Mouse (Mus musculus) CH12.LX (cell line): ENCODE measurements at regions not wholly inside any gene's neighbourhood (a gene's known extent, or its start where the extent isn't known, plus 50 kb on each side); places are given as distances from the start of the nearest gene placed in this dataset.

Experiments used
- DNase-seq: peaks from one replicate; pipeline ENCODE4 v3.0.0-alpha.2; 2013; ENCODE audit errors: extremely low read depth
- H3K27ac ChIP-seq: 2 replicates; pipeline ENCODE4 v1.5.1; 2012; ENCODE audit warnings: low read depth, mild to moderate bottlenecking, control low read depth, moderate library complexity; ENCODE audit not compliant: insufficient read depth
- H3K27me3 ChIP-seq: replicated peaks from 2 replicates; pipeline ENCODE3; 2012; ENCODE audit warnings: inconsistent platforms
- H3K36me3 ChIP-seq, 2 experiments: replicated peaks in 1 of 2; 2 replicates each; pipeline versions ENCODE3 to v1.6.1; 2012; ENCODE audit warnings: inconsistent platforms in 1 of 2, low read length in 1 of 2, mild to moderate bottlenecking in 1 of 2, mixed read lengths in 1 of 2, moderate library complexity in 1 of 2; ENCODE audit not compliant: control insufficient read depth in 1 of 2, insufficient read depth in 1 of 2
- H3K4me1 ChIP-seq, 2 experiments: 2 replicates each; pipeline ENCODE4 v1.6.1; 2012; ENCODE audit warnings: inconsistent platforms in 1 of 2, moderate library complexity in 1 of 2; ENCODE audit not compliant: insufficient read depth in 2 of 2, control insufficient read depth in 1 of 2
- H3K4me2 ChIP-seq: 2 replicates; pipeline ENCODE4 v1.6.1; 2012; ENCODE audit warnings: low read depth, mild to moderate bottlenecking, control low read depth; ENCODE audit not compliant: poor library complexity, insufficient read depth, severe bottlenecking
- H3K4me3 ChIP-seq, 3 experiments: fragments of 150-350 bp in 1 of 3; sonication (generic) in 1 of 3; replicated peaks in 1 of 3; 2 replicates each; pipeline versions ENCODE3 to v1.5.1; 2011 to 2012; ENCODE audit warnings: low read depth in 2 of 3, low read length in 2 of 3, mild to moderate bottlenecking in 2 of 3, moderate library complexity in 2 of 3, control low read depth in 1 of 3, improper control_type of control experiment in 1 of 3, inconsistent platforms in 1 of 3, mixed read lengths in 1 of 3; ENCODE audit not compliant: poor library complexity in 1 of 3
- H3K79me2 ChIP-seq: replicated peaks from 2 replicates; pipeline ENCODE4 v1.6.1; 2012; ENCODE audit warnings: mild to moderate bottlenecking, moderate library complexity; ENCODE audit not compliant: control insufficient read depth, poor library complexity, insufficient read depth, severe bottlenecking; ENCODE audit errors: extremely low read depth
- H3K9ac ChIP-seq: 2 replicates; pipeline ENCODE4 v1.6.1; 2012; ENCODE audit warnings: low read depth, mild to moderate bottlenecking, control low read depth, moderate library complexity; ENCODE audit not compliant: insufficient read depth
- H3K9me3 ChIP-seq: replicated peaks from 2 replicates; pipeline ENCODE3; 2012; ENCODE audit warnings: low read length, inconsistent platforms, mixed read lengths
- CHD1 ChIP-seq: IDR thresholded peaks from 2 replicates; pipeline ENCODE4 v1.6.1; 2012; ENCODE audit warnings: low read depth, low read length, improper control_type of control experiment, inconsistent platforms
- CTCF ChIP-seq, 2 experiments: IDR thresholded peaks in 1 of 2; conservative IDR thresholded peaks in 1 of 2; 2 replicates each; pipeline ENCODE4 v1.5.1; 2011 to 2012; ENCODE audit warnings: low read depth in 2 of 2, low read length in 2 of 2, improper control_type of control experiment in 1 of 2, inconsistent platforms in 1 of 2, mild to moderate bottlenecking in 1 of 2, moderate library complexity in 1 of 2
- EP300 ChIP-seq: IDR thresholded peaks from 2 replicates; pipeline ENCODE4 v1.6.1; 2011; ENCODE audit warnings: low read length, improper control_type of control experiment
- KAT2A ChIP-seq: IDR thresholded peaks from 2 replicates; pipeline ENCODE4 v1.6.1; 2012; ENCODE audit warnings: low read length, improper control_type of control experiment, inconsistent platforms; ENCODE audit not compliant: insufficient replicate concordance
- MAFK ChIP-seq: IDR thresholded peaks from 2 replicates; pipeline ENCODE4 v1.6.1; 2011; ENCODE audit warnings: low read length, improper control_type of control experiment; ENCODE audit not compliant: insufficient replicate concordance
- MAZ ChIP-seq: IDR thresholded peaks from 2 replicates; pipeline ENCODE4 v1.6.1; 2012; ENCODE audit warnings: low read depth, mild to moderate bottlenecking, inconsistent platforms, low read length, improper control_type of control experiment, moderate library complexity
- MXI1 ChIP-seq: IDR thresholded peaks from 2 replicates; pipeline ENCODE4 v1.6.1; 2011; ENCODE audit warnings: mild to moderate bottlenecking, low read depth, low read length, improper control_type of control experiment
- MYC ChIP-seq: IDR thresholded peaks from 2 replicates; pipeline ENCODE4 v1.6.1; 2011; ENCODE audit warnings: low read depth, mild to moderate bottlenecking, improper control_type of control experiment, low read length
- NRF1 ChIP-seq: IDR thresholded peaks from 2 replicates; pipeline ENCODE4 v1.6.1; 2014; ENCODE audit warnings: low read depth, mild to moderate bottlenecking, inconsistent platforms, low read length, improper control_type of control experiment, moderate library complexity
- SIN3A ChIP-seq: IDR thresholded peaks from 2 replicates; pipeline ENCODE4 v1.6.1; 2012; ENCODE audit warnings: low read length, improper control_type of control experiment, inconsistent platforms
- TBP ChIP-seq: conservative IDR thresholded peaks from 2 replicates; pipeline ENCODE4 v1.6.1; 2011; ENCODE audit warnings: low read depth, low read length, improper control_type of control experiment
- UBTF ChIP-seq: IDR thresholded peaks from 2 replicates; pipeline ENCODE4 v1.6.1; 2012; ENCODE audit warnings: low read depth, mild to moderate bottlenecking, inconsistent platforms, low read length, improper control_type of control experiment, moderate library complexity
- USF1 ChIP-seq: IDR thresholded peaks from 2 replicates; pipeline ENCODE4 v1.6.1; 2014; ENCODE audit warnings: low read depth, mild to moderate bottlenecking, inconsistent platforms, low read length, improper control_type of control experiment
- USF2 ChIP-seq: conservative IDR thresholded peaks from 2 replicates; pipeline ENCODE4 v1.6.1; 2011; ENCODE audit warnings: low read depth, low read length, improper control_type of control experiment
- ZC3H11A ChIP-seq: IDR thresholded peaks from 2 replicates; pipeline ENCODE4 v1.6.1; 2012; ENCODE audit warnings: low read depth, mild to moderate bottlenecking, inconsistent platforms, low read length, improper control_type of control experiment
- ZKSCAN1 ChIP-seq: IDR thresholded peaks from 2 replicates; pipeline ENCODE4 v1.6.1; 2012; ENCODE audit warnings: low read depth, inconsistent platforms, low read length, improper control_type of control experiment, borderline replicate concordance
- ZMIZ1 ChIP-seq: IDR thresholded peaks from 2 replicates; pipeline ENCODE4 v1.6.1; 2012; ENCODE audit warnings: low read depth, mild to moderate bottlenecking, inconsistent platforms, low read length, improper control_type of control experiment
- dilution Hi-C: fragments of 300-500 bp; cut with MboI; formaldehyde crosslinking; loops from 2 replicates; pipeline ENCODE4 v1.14.3; 2020; ENCODE audit warnings: low sequenced_read_pairs; ENCODE audit not compliant: extremely low pct_unique_long_range_greater_than_20kb, extremely low pct_ligation_motif_present
- in situ Hi-C: fragments of 300-500 bp; cut with MboI; formaldehyde crosslinking; loops from 3 replicates; pipeline ENCODE4 v1.14.3; 2019; ENCODE audit warnings: low sequenced_read_pairs, low pct_ligation_motif_present, low pct_unique_long_range_greater_than_20kb, mixed read lengths

DNA sequence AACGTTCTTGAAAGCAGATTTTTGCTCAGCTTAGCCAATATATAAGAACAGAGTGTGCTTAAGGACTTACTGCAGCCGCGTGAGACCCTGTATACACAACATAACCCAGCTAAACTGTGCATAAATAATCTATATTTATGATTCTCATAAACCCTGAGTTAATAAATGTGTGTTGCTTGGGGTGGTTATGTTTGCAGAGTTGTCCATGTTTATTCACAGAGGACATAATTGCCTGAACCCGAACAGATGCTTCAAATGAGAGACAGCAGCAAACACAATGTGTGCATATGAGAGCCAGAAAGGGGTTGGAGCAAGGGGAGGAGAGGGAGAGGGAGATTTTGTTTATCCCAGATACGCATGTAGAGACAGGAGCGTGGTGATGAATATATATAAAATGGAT lies 968.1 kb downstream of the Adgrl3 start:
- H3K79me2 ChIP-seq, result no peaks in the 10 kb centered on the region
- no peak for DNase-seq
- no peak for TF ChIP-seq ZMIZ1
- no peak for TF ChIP-seq MAZ
- no peak for TF ChIP-seq USF1
- no peak for TF ChIP-seq MAFK
- no peak for TF ChIP-seq EP300
- no peak for TF ChIP-seq UBTF
- no peak for TF ChIP-seq KAT2A
- TF ChIP-seq NRF1, result no peak
- no peak for TF ChIP-seq TBP
- no peak for TF ChIP-seq MYC
- no peak for TF ChIP-seq ZKSCAN1
- H3K4me2 ChIP-seq, result no peak overlapping the region
- H3K36me3 ChIP-seq, result no peaks in the 10 kb centered on the region
- no peak overlapping the region for H3K9ac ChIP-seq
- H3K9me3 ChIP-seq, result no peaks in the 10 kb centered on the region
- H3K4me3 ChIP-seq, result no peak overlapping the region
- no peak overlapping the region for H3K27ac ChIP-seq
- dilution Hi-C loops (no loop called here), in situ Hi-C loops (loop anchor here (5.0 kb wide), 1 partner anchor 346 kb away; no protein-coding TSS in a partner anchor)
- no peaks in the 10 kb centered on the region for H3K27me3 ChIP-seq
- H3K4me1 ChIP-seq, result peaks cover 0 to 18% of the 10 kb centered on the region in 2 experiments; a peak in 2 of 4 replicates

DNA sequence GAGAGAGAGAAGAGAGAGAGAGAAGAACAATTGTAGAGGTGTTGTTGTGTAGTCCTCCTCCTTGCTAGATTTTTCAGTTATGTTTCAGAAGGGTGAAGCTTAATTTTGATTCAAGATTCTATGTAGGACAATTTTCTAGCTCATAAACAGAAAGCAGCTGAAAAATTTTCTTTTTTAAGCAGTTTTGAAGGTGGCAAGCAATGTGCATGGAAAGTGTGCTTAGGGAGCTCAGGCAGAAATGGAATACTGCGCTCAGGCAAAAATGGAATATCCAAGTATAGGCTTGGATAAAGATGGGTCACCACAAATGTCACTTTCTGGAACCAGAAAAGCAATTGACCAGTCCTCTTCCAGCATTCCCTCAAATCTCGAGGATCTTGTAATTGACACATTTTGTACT lies 988.0 kb downstream of the Adgrl3 start:
- dilution Hi-C loops (no loop called here), in situ Hi-C loops (no loop called here)
- no peaks in the 10 kb centered on the region for H3K27me3 ChIP-seq
- H3K9me3 ChIP-seq, result no peaks in the 10 kb centered on the region
- H3K4me1 ChIP-seq, result no peaks in the 10 kb centered on the region
- no peak overlapping the region for H3K4me2 ChIP-seq
- DNase-seq, result no peak
- H3K36me3 ChIP-seq, result no peaks in the 10 kb centered on the region
- no peak overlapping the region for H3K4me3 ChIP-seq
- H3K27ac ChIP-seq, result no peak overlapping the region
- H3K9ac ChIP-seq, result no peak overlapping the region
- TF ChIP-seq USF2, result no peak
- no peak for TF ChIP-seq CHD1
- no peak for TF ChIP-seq SIN3A
- TF ChIP-seq ZC3H11A, result no peak
- no peak for TF ChIP-seq MYC
- TF ChIP-seq MAZ, result no peak
- TF ChIP-seq CTCF (conservative IDR thresholded peaks at IDR 0.05 in 1 of 2, IDR thresholded peaks at IDR 0.05 in 1 of 2; ENCODE audit: low read depth in 2 of 2, low read length in 2 of 2), result no peak
- TF ChIP-seq MXI1, result no peak
- H3K79me2 ChIP-seq, result no peaks in the 10 kb centered on the region
